Mouse (Mus musculus) MEL-GATA-1-ER (cell line): ENCODE data around the gene Setdb1.
A peak's percentile ranks its signal among the peaks of the same experiment; 100 is the strongest.
"Not testable (repeated sequence)": the region's sequence is repeated elsewhere in the genome, so short reads cannot be mapped to it uniquely, and the experiment has no call there.

Experiments used
- DNase-seq: peaks from one replicate; pipeline ENCODE4 v3.0.0-alpha.2; 2012; ENCODE audit warnings: low read depth; ENCODE audit errors: extremely low read depth

Setdb1 gene

GRCm38 (mm10) chr3:95356701-95357449 lies at the start of gene Setdb1:
Gene Setdb1 (minus strand): TSS chr3:95357202.
- DNase-seq = peak; percentile 99

GRCm38 (mm10) chr3:95402741-95403140 lies 45.7 kb upstream of the Setdb1 start, which contains the start of gene 4930558C23Rik:
Gene 4930558C23Rik (minus strand): TSS chr3:95402841.
- DNase-seq = no peak

- DNase-seq = peak; percentile 22
Observed at GRCm38 (mm10) chr3:95394385-95394784, 37.4 kb upstream of the Setdb1 start.

GRCm38 (mm10) chr3:95385401-95386075 lies 28.5 kb upstream of the Setdb1 start:
- no peak for DNase-seq

- no peak for DNase-seq
Observed at GRCm38 (mm10) chr3:95373208-95373607, 16.2 kb upstream of the Setdb1 start.

- no peak for DNase-seq
Observed at GRCm38 (mm10) chr3:95370101-95370500, 13.1 kb upstream of the Setdb1 start.

GRCm38 (mm10) chr3:95360276-95360675 lies 3.3 kb upstream of the Setdb1 start:
- peak; percentile 66 for DNase-seq

GRCm38 (mm10) chr3:95357746-95358145 lies 744 bp upstream of the Setdb1 start:
- DNase-seq = no peak

- not testable (repeated sequence) for DNase-seq
Observed at GRCm38 (mm10) chr3:95355911-95356544, 974 bp downstream of the Setdb1 start.

- DNase-seq = peak; percentile 75
Observed at GRCm38 (mm10) chr3:95349491-95349890, 7.5 kb downstream of the Setdb1 start.

GRCm38 (mm10) chr3:95348343-95348742 lies 8.7 kb downstream of the Setdb1 start:
- not testable (repeated sequence) for DNase-seq

- no peak for DNase-seq
Observed at GRCm38 (mm10) chr3:95346454-95346853, 10.5 kb downstream of the Setdb1 start.

GRCm38 (mm10) chr3:95343356-95344000 lies 13.5 kb downstream of the Setdb1 start:
- not testable (repeated sequence) for DNase-seq

- no peak for DNase-seq
Observed at GRCm38 (mm10) chr3:95338251-95338650, 18.8 kb downstream of the Setdb1 start.

- DNase-seq = no peak
Observed at GRCm38 (mm10) chr3:95337345-95337744, 19.7 kb downstream of the Setdb1 start.

GRCm38 (mm10) chr3:95331528-95331927 lies 25.5 kb downstream of the Setdb1 start:
- no peak for DNase-seq

- DNase-seq = no peak
Observed at GRCm38 (mm10) chr3:95328803-95329404, 28.1 kb downstream of the Setdb1 start.

GRCm38 (mm10) chr3:95324454-95325144 lies 32.4 kb downstream of the Setdb1 start:
- no peak for DNase-seq

GRCm38 (mm10) chr3:95323429-95323828 lies 33.6 kb downstream of the Setdb1 start:
- no peak for DNase-seq
